In the genomic region with DNA sequence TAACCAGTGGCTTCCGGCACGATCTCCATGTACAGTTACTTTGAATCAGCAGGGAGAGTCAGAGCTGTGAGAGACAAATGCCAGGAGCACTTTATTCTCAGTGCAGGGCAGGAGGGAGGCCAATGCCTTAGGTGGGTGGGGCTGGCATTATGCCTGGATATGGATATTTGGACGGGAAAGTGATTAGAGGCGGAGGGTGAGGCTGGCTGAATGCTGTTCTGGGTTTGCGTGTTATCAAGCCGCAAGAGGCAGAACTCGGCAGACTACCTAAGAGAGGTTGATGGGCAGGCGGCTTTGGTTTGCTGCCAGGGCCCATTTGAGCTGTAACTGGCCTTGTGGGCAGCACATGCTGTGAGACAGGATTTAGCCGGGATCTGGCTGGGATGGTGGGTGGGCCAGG, we compare ENCODE assay signal across 9 mouse cellular contexts.
DNase-seq lines count a peak whose midpoint lies in the region; ATAC-seq lines count a peak whose summit lies in the region.
"Had no signal": no experiment of that assay in that cellular context is flagged by ENCODE, and none has a peak within 500 bp of the region (broad histone marks: within the 10 kb centered on the region; RNA-seq: fewer than 3 reads in every experiment).

No protein-coding gene starts in this region.

- 29% methylated on average over 9 of the region's 9 CpGs for WGBS in hindbrain, embryonic 10.5 days
- WGBS in hindbrain, embryonic 11.5 days, result 29% methylated on average over 9 of the region's 9 CpGs

- DNase-seq in hindbrain, embryonic 10.5 days (ENCODE audit: low spot score), result no peak
- DNase-seq in hindbrain, embryonic 11.5 days (ENCODE audit: low spot score), result no peak
- DNase-seq in cerebellum, postnatal 25 days, result peak; percentile 55 to 72
- DNase-seq in heart, adult 8-10 months (ENCODE audit: low spot score), result peak; percentile 88
- peak; percentile 69 to 75 for DNase-seq in kidney, adult 8-10 months
- peak; percentile 80 to 87 for DNase-seq in lung, adult 18-20 months
- peak; percentile 67 for DNase-seq in right cerebral cortex, adult 18-20 months
- no peak for DNase-seq in c-Kit-positive CD71-positive TER-119-positive erythroid progenitor cells, embryonic 14.5 days (ENCODE audit: low spot score)

- no peak overlapping the region; the same call in 1 of the 2 replicates for H3K9ac ChIP-seq in hindbrain, embryonic 11.5 days (ENCODE audit: low read depth, low read length)
- H3K9ac ChIP-seq: liver, embryonic 14.5 days had no signal

- H3K4me1 ChIP-seq in hindbrain, embryonic 10.5 days (replicated peaks), result peaks cover 54% of the 10 kb centered on the region
- H3K4me1 ChIP-seq in hindbrain, embryonic 11.5 days (replicated peaks; ENCODE audit: control insufficient read depth, insufficient read depth, low read length), result peaks cover 2% of the 10 kb centered on the region; the same call in 1 of the 2 replicates

- H3K9me3 ChIP-seq in hindbrain, embryonic 10.5 days, result no peaks in the 10 kb centered on the region
- H3K9me3 ChIP-seq in hindbrain, embryonic 11.5 days (ENCODE audit: control insufficient read depth, low read length), result no peaks in the 10 kb centered on the region

- no peak overlapping the region for H3K4me3 ChIP-seq in hindbrain, embryonic 10.5 days
- H3K4me3 ChIP-seq in hindbrain, embryonic 11.5 days (ENCODE audit: low read depth, low read length), result no peak overlapping the region

- no peak overlapping the region for H3K4me2 ChIP-seq in hindbrain, embryonic 11.5 days (replicated peaks; ENCODE audit: low read depth, low read length)

- no peak for ATAC-seq in hindbrain, embryonic 11.5 days (ENCODE audit: low FRiP score)

- 0 out of 2 replicates have a peak overlapping the region, but pooled peaks have one; percentile 23 for H3K27ac ChIP-seq in hindbrain, embryonic 10.5 days
- H3K27ac ChIP-seq in hindbrain, embryonic 11.5 days (ENCODE audit: low read depth, low read length), result no peak overlapping the region
- H3K27ac ChIP-seq: liver, embryonic 14.5 days had no signal

- H3K36me3 ChIP-seq in hindbrain, embryonic 10.5 days, result no peaks in the 10 kb centered on the region
- no peaks in the 10 kb centered on the region for H3K36me3 ChIP-seq in hindbrain, embryonic 11.5 days (ENCODE audit: control insufficient read depth, insufficient read depth, low read length)

- H3K27me3 ChIP-seq in hindbrain, embryonic 10.5 days (ENCODE audit: insufficient read depth, poor library complexity, severe bottlenecking), result peaks cover 44% of the 10 kb centered on the region
- H3K27me3 ChIP-seq in hindbrain, embryonic 11.5 days (ENCODE audit: control insufficient read depth, insufficient read depth, low read length), result no peaks in the 10 kb centered on the region

Comparison
In these comparisons a context has a peak if more than half of its experiments do, and no peak if none do; other contexts are left out.
1. DNase-seq: peak in cerebellum, postnatal 25 days (2 of 2), heart, adult 8-10 months (single experiment), kidney, adult 8-10 months (2 of 2), lung, adult 18-20 months (2 of 2) and right cerebral cortex, adult 18-20 months (single experiment); none in hindbrain, embryonic 10.5 days (single experiment), hindbrain, embryonic 11.5 days (single experiment) and c-Kit-positive CD71-positive TER-119-positive erythroid progenitor cells, embryonic 14.5 days (single experiment).